Mouse (Mus musculus) kidney, postnatal 0 days (tissue): ENCODE data around the gene Cdh13. TPM values are rescaled to one million over a fixed set of nuclear protein-coding genes. Genes with fewer than 3 reads are reported as not detected.

Experiments
- ATAC-seq: fragments of 200-750 bp; cut with Nextera tagmentation; replicated peaks from 2 replicates; pipeline ENCODE4 v1.8.0; 2017; ENCODE audit warnings: low read depth, moderate number of reproducible peaks, moderate TSS enrichment, moderate library complexity; ENCODE audit not compliant: low FRiP score
- DNase-seq: peaks from one replicate; pipeline ENCODE4 v3.0.0-alpha.2; 2016; ENCODE audit warnings: low spot score
- H3K27ac ChIP-seq: fragments of 300-500 bp; sonication (generic); 2 replicates; pipeline ENCODE4 v1.5.1; 2014; ENCODE audit warnings: mild to moderate bottlenecking
- H3K27me3 ChIP-seq: fragments of 300-500 bp; sonication (generic); 2 replicates; pipeline ENCODE4 v1.6.1; 2014; ENCODE audit warnings: low read length, mixed read lengths; ENCODE audit not compliant: insufficient read depth
- H3K36me3 ChIP-seq: fragments of 300-500 bp; sonication (generic); 2 replicates; pipeline ENCODE4 v1.6.1; 2014; ENCODE audit warnings: low read length, mixed read lengths; ENCODE audit not compliant: insufficient read depth
- H3K4me1 ChIP-seq: fragments of 300-500 bp; sonication (generic); replicated peaks from 2 replicates; pipeline ENCODE4 v1.6.1; 2014; ENCODE audit warnings: antibody characterized with exemption, low read length, mixed read lengths; ENCODE audit not compliant: insufficient read depth
- H3K4me2 ChIP-seq: fragments of 300-500 bp; sonication (generic); 2 replicates; pipeline ENCODE4 v1.6.1; 2014; ENCODE audit warnings: mild to moderate bottlenecking, low read length, moderate library complexity, mixed read lengths
- H3K4me3 ChIP-seq: fragments of 300-500 bp; sonication (generic); replicated peaks from 2 replicates; pipeline ENCODE4 v1.5.1; 2014; ENCODE audit warnings: low read depth, low read length
- H3K9ac ChIP-seq: fragments of 300-500 bp; sonication (generic); 2 replicates; pipeline ENCODE4 v1.6.1; 2014; ENCODE audit warnings: low read depth, low read length
- H3K9me3 ChIP-seq: fragments of 300-500 bp; sonication (generic); replicated peaks from 2 replicates; pipeline ENCODE4 v1.6.1; 2016; ENCODE audit warnings: low read length, inconsistent platforms, mixed read lengths
- CTCF ChIP-seq: IDR thresholded peaks from 2 replicates; pipeline ENCODE4 v1.5.1; 2016; ENCODE audit warnings: antibody characterized with exemption, low read depth, mild to moderate bottlenecking, moderate library complexity
- WGBS: fragments of 180-500 bp; shearing (Covaris S2); extraction: QIAGEN DNeasy Blood & Tissue Kit; methylation state at CpG from one replicate; pipeline ENCODE4 v1.1.7; 2014; 5-methylcytosine and 5-hydroxymethylcytosine counted together
- polyA plus RNA-seq: library from polyadenylated mRNA; unstranded; fragments of >200 nt; fragmentation: Nextera tagmentation; extraction: Ambion mirVana; gene quantifications from 2 replicates; pipeline ENCODE4 v1.2.1, GENCODE M21; 2015

Cdh13 gene
- polyA plus RNA-seq, 1 experiment from 2014 or later, result 3.9 TPM

- DNase-seq (no peak), ATAC-seq (no peak)
- TF ChIP-seq CTCF, result no peak
- Histone ChIP-seq H3K9me3 (no peaks in the 10 kb centered on the region), H3K27me3 (no peaks in the 10 kb centered on the region), H3K4me2 (no peak overlapping the region), H3K27ac (no peak overlapping the region), H3K9ac (no peak overlapping the region), H3K4me3 (no peak overlapping the region), H3K36me3 (no peaks in the 10 kb centered on the region), H3K4me1 (no peaks in the 10 kb centered on the region)
- WGBS, result 89% methylated on average over 7 of the region's 7 CpGs
These were observed 506.1 kb downstream of the Cdh13 start for GRCm38 (mm10) chr8:118789649-118790048.

- no peak for DNase-seq
- ATAC-seq, result no peak
- Histone ChIP-seq H3K4me1 (no peaks in the 10 kb centered on the region), H3K4me2 (no peak overlapping the region), H3K36me3 (no peaks in the 10 kb centered on the region), H3K9me3 (no peaks in the 10 kb centered on the region), H3K4me3 (no peak overlapping the region), H3K9ac (no peak overlapping the region), H3K27ac (no peak overlapping the region), H3K27me3 (no peaks in the 10 kb centered on the region)
- 81% methylated on average over 9 of the region's 9 CpGs for WGBS
- TF ChIP-seq CTCF, result no peak
These were observed 511.4 kb downstream of the Cdh13 start for GRCm38 (mm10) chr8:118794886-118795285.

GRCm38 (mm10) chr8:118796491-118796890 lies 513.0 kb downstream of the Cdh13 start:
- Histone ChIP-seq H3K4me1 (no peaks in the 10 kb centered on the region), H3K9me3 (no peaks in the 10 kb centered on the region), H3K27me3 (no peaks in the 10 kb centered on the region), H3K27ac (no peak overlapping the region), H3K36me3 (no peaks in the 10 kb centered on the region), H3K4me2 (no peak overlapping the region), H3K4me3 (no peak overlapping the region), H3K9ac (no peak overlapping the region)
- DNase-seq (no peak), ATAC-seq (no peak)
- 60% methylated on average over 7 of the region's 7 CpGs for WGBS
- no peak for TF ChIP-seq CTCF

- Histone ChIP-seq H3K27ac (no peak overlapping the region), H3K36me3 (no peaks in the 10 kb centered on the region), H3K27me3 (no peaks in the 10 kb centered on the region), H3K4me2 (no peak overlapping the region), H3K4me1 (no peaks in the 10 kb centered on the region), H3K4me3 (no peak overlapping the region), H3K9ac (no peak overlapping the region), H3K9me3 (no peaks in the 10 kb centered on the region)
- TF ChIP-seq CTCF, result no peak
- no peak for DNase-seq
- 75% methylated on average over 3 of the region's 3 CpGs for WGBS
- ATAC-seq, result no peak
These were observed 513.6 kb downstream of the Cdh13 start for GRCm38 (mm10) chr8:118797127-118797526.

- WGBS, result 71% methylated on average over 4 of the region's 4 CpGs
- no peaks in the 10 kb centered on the region for H3K36me3 ChIP-seq
- H3K9ac ChIP-seq, result no peak overlapping the region
- no peaks in the 10 kb centered on the region for H3K9me3 ChIP-seq
- TF ChIP-seq CTCF, result no peak
- H3K27me3 ChIP-seq, result no peaks in the 10 kb centered on the region
- no peak overlapping the region for H3K4me2 ChIP-seq
- DNase-seq, result no peak
- no peak overlapping the region for H3K4me3 ChIP-seq
- ATAC-seq, result no peak
- no peak overlapping the region for H3K27ac ChIP-seq
- no peaks in the 10 kb centered on the region for H3K4me1 ChIP-seq
These were observed 519.6 kb downstream of the Cdh13 start for GRCm38 (mm10) chr8:118803168-118803567.

GRCm38 (mm10) chr8:118809660-118810059 lies 526.1 kb downstream of the Cdh13 start:
- no peaks in the 10 kb centered on the region for H3K36me3 ChIP-seq
- no peak overlapping the region for H3K4me3 ChIP-seq
- H3K27me3 ChIP-seq, result no peaks in the 10 kb centered on the region
- H3K9ac ChIP-seq, result no peak overlapping the region
- H3K9me3 ChIP-seq, result no peaks in the 10 kb centered on the region
- no peak overlapping the region for H3K4me2 ChIP-seq
- no peak for TF ChIP-seq CTCF
- H3K27ac ChIP-seq, result no peak overlapping the region
- ATAC-seq (no peak), DNase-seq (no peak)
- WGBS, result 75% methylated on average over 6 of the region's 6 CpGs
- H3K4me1 ChIP-seq, result no peaks in the 10 kb centered on the region

- no peak for ATAC-seq
- DNase-seq, result peak; percentile 10
These were observed 531.5 kb downstream of the Cdh13 start for GRCm38 (mm10) chr8:118815055-118815454.

More at GRCm38 (mm10) chr8:118815055-118815454, 531.5 kb downstream of the Cdh13 start:
- Histone ChIP-seq H3K4me3 (no peak overlapping the region), H3K27me3 (no peaks in the 10 kb centered on the region), H3K9me3 (no peaks in the 10 kb centered on the region), H3K36me3 (no peaks in the 10 kb centered on the region), H3K27ac (no peak overlapping the region), H3K9ac (no peak overlapping the region), H3K4me1 (no peaks in the 10 kb centered on the region), H3K4me2 (no peak overlapping the region)
- WGBS, result 31% methylated on average over 10 of the region's 10 CpGs
- TF ChIP-seq CTCF, result no peak
